Mouse (Mus musculus) embryo, embryonic 11.5 days (tissue): ENCODE measurements around the gene Hist1h2be.
A peak's percentile ranks its signal among the peaks of the same experiment; 100 is the strongest.
"Not testable (repeated sequence)": the region's sequence is repeated elsewhere in the genome, so short reads cannot be mapped to it uniquely, and the experiment has no call there.

Source experiments
- DNase-seq: peaks from one replicate; pipeline ENCODE4 v3.0.0-alpha.2; 2012; ENCODE audit warnings: low read depth, low spot score

The Hist1h2be gene

GRCm38 (mm10) chr13:23592614-23593013, 28.3 kb downstream of the Hist1h2be start:
- DNase-seq = no peak

DNA sequence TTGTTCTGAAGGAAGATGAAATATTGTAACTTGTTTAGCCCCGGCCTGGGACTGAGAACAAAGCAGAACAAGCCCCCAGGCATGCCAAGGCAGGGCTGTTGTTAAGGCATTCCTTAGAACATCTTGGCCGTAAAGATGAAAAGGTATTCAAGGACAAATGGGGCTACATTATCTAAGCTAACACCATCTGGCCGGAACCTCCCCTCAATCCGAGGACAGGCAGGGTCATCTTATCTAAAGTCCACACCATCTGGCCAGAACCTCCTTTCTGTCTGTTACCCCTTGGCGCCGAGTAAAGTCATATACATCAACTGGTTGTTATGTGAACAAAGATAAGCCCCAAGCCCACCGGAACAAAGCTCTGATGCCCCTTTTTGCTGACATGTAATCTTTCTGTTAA, 29.0 kb downstream of the Hist1h2be start:
- DNase-seq = not testable (repeated sequence)

DNA sequence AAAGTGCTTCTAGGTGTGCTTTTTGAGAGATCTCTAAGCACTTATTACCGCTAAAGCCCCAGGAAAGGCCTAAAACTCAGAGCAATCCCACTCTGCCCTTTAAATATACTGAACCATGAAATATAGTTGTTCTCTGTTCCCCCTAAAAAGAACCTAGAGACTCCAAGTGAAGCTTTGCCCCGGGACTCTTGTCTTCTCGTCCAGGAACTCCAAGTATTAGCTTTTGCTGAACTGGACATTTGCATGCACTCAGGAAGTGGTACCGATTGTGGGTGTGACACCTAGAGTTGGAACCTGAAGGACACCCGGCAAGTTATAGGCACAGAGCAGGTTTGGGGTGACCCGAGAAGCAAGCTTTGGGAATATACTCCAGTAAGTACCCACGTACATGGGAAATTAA, 29.7 kb downstream of the Hist1h2be start:
- DNase-seq = no peak

DNA sequence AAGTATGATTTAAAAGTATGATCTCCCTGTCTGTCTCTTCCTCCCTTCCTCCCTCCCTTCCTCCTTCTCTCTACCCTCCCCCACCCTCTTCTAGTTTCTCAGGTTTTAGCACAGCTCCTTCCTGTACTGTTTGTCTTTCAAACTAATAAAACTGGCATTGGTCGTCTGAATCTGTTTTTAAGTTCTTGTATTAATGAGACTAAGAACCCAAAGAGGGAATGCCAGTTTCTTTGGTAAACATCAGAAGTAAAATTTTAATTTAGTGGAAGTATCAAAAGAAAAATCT, 34.0 kb downstream of the Hist1h2be start:
- no peak for DNase-seq

DNA sequence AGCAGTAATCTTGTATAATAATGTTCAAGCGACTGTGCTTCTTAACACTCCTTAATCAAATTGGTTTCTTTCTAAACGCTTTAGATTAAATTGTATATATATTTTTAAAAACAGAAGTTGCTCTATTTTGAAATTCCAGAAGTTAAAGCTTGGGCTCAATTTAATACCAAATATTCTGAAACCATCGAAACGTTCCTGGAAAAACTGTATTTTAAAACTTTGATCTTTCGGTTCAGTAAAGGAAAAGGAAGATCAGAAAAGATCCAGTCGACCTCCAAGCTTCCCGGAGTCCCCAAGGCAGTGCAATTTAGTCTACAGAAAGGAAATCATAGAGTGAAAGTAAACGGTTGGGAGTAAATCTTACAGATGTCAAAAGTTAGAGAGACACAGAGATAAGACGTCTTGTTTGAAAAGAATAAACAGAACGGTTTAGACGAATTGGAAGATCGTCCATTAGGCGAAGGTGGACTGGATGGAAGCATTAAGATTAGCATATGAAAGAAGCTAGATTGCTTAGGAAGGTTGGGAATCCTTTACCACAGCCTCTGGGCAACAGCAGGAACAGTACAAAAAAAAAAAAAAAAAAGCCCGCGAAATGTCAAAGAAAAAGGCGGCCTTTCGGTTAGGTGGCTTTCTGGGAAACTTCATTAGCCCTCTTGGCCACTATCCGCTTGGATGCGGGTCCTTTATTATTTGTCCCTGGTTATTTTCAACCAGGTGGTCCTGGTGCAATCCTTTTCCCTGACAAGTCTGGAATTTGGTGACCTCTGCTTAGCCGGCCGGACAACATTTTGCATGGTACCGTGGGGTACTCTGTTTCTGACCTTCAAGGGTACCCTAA, 34.6 kb downstream of the Hist1h2be start:
- DNase-seq = no peak

GRCm38 (mm10) chr13:23585442-23586098, 35.4 kb downstream of the Hist1h2be start:
- peak; percentile 83 for DNase-seq

- no peak for DNase-seq
Observed at GRCm38 (mm10) chr13:23585029-23585441, 35.9 kb downstream of the Hist1h2be start.

DNA sequence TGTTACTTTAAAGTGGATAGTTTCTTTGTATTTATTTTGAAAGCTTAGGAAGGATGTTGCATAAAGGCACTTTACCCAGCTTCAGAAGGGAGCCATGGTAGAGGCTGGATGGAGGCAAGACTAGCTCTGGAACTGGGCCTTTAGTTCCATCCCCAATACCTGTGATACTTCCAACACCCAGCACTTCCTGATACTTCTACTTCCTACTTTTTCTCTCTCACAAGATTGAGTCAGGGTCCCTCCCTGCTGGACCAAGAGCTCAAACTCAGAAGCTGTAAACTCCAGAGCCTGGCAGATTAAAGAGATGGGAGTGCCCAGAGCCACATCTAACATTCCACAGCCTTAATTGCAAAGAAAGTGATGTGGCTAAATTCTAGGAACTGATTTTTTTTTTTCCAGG, 36.6 kb downstream of the Hist1h2be start:
- DNase-seq = no peak

- no peak for DNase-seq
Observed at GRCm38 (mm10) chr13:23583387-23584068, 37.4 kb downstream of the Hist1h2be start.

- DNase-seq = no peak
Observed at GRCm38 (mm10) chr13:23582219-23583056, 38.5 kb downstream of the Hist1h2be start.

GRCm38 (mm10) chr13:23581408-23582218, 39.3 kb downstream of the Hist1h2be start, which contains the start of gene Hist1h4d:
Gene Hist1h4d (plus strand): TSS chr13:23581598.
- DNase-seq = peak; percentile 95

DNA sequence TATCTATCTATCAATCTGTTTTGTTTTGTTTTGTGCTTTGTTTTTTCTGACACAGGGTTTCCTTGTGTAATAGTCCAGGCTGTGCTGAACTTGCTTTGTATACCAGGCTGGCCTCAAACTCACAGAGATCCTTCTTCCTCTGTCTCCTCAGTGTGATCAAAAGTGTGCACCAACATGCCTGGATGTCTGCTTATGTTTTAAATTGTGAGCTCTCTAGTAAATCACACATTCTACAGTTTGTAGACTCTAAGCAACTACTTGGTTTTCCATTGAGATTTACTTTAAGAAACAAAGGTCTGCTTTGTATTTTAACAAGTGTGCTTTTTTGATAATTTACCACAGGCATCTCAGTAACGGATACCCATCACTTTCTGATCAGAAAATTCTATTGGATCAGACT, 43.1 kb downstream of the Hist1h2be start:
- DNase-seq = no peak

DNA sequence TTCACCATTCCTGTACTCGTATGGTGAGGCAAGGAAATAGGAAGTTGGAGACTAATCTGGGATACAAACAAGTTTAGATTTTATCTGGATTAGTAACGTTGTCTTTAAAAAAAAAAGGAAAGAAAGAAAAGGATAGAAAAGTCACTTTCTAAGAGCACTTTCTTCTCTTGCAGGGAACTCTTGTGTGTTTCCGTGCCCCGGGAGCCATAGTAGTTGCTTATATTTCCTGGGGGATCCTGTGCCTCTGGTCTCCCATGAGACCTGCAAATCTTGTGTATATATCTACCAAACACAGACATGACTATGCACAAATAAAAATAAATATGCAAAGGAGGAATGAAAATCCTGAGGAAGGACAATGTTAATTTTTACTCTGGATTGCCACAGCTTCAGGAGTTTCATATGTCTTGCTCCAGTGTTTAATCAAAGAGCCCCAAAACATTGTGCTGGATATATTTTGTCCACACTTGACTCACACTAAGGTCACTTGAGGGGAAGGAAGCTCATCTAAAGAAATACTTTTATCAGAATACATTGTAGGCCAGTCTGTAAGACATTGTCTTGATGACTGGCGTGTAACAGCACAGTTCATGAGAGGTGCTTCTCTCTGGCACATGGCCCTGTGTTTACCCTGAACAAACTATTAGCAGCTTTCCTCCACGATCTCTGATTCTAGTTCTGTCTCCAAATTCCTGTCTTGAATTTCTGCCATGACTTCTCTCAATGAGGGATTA, 43.9 kb downstream of the Hist1h2be start:
- no peak for DNase-seq

DNA sequence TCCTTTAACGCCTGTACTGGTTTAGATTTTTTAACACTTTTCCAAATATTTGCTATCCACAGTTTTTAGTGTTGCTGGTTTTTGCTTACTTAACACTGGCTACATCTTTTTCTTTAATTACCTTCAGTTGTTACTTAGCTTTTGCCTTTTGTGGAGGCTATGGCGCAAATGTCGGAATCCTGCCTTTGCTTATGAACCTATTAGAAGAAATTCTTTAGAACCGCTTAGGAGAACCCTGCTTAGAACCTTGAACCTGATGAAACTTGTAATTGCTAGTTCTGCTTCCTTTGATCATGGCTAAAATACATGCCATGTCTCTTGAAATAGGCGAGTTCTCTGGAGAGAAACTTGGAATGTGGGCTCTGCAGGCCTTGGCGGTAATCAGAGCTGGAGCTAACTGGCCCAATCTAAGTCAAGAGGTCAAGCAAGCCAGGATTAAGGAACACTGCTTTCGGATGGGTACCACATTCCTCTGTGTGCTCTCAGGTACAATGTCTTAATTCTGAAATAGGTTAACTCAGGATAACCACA, 44.5 kb downstream of the Hist1h2be start:
- DNase-seq = no peak

- not testable (repeated sequence) for DNase-seq
Observed at GRCm38 (mm10) chr13:23575864-23576313, 45.0 kb downstream of the Hist1h2be start.

- no peak for DNase-seq
Observed at GRCm38 (mm10) chr13:23575271-23575851, 45.6 kb downstream of the Hist1h2be start, which contains the start of gene Hist1h3d. Gene Hist1h3d (plus strand): TSS chr13:23575763.

DNA sequence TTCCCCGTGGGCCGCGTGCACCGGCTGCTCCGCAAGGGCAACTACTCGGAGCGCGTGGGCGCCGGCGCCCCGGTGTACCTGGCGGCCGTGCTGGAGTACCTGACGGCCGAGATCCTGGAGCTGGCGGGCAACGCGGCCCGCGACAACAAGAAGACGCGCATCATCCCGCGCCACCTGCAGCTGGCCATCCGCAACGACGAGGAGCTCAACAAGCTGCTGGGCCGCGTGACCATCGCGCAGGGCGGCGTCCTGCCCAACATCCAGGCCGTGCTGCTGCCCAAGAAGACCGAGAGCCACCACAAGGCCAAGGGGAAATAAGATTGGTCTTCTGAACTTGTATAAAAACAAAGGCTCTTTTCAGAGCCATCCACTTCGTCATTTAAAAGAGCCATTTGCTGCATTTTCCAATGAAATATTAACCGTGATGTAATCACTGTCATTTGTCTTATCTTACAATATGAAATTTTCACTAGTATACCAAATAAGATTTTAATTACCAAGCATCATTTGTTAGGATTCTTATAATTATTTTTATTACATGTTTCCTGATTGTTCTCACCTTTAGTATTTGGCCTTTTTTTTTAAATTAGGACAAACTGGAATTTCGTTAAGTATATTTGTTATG, 46.3 kb downstream of the Hist1h2be start:
- DNase-seq = not testable (repeated sequence)

DNA sequence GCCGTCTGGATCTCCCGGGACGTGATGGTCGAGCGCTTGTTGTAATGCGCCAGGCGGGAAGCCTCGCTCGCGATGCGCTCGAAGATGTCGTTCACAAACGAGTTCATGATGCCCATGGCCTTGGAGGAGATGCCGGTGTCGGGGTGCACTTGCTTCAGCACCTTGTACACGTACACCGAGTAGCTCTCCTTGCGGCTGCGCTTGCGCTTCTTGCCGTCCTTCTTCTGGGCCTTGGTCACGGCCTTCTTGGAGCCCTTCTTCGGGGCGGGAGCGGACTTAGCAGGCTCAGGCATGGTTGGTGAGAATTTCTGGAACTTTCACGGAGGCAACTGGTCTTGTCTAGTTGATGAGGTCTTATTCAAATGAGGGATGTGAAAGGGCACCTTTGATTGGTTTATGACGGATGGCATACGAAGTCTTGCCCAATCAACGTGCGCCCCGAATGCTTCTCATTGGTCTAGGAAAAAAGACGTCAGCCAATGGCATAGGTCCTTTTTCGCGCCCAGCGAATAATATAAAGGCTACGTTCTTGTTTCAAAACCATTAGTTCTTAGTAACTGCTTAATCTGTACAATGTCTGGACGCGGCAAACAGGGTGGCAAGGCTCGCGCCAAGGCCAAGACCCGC, 46.9 kb downstream of the Hist1h2be start, which contains the start of the genes Hist1h2bf and Hist1h2ad:
Gene Hist1h2bf (minus strand): TSS at position 299 of the 627 bp plus-strand sequence.
Gene Hist1h2ad (plus strand): TSS at position 484 of the 627 bp plus-strand sequence.
- DNase-seq = peak; percentile 91
